In genomic region chr13:22039951-22040463, GRCm38 (mm10) we compare ENCODE assay signal across 8 mouse cellular contexts. TPM values are rescaled to one million over a fixed set of nuclear protein-coding genes. Genes with fewer than 3 reads are reported as not detected.
DNase-seq lines count a peak whose midpoint lies in the region; ATAC-seq lines count a peak whose summit lies in the region.

No protein-coding gene starts in this region.

- no peak for DNase-seq in kidney, postnatal 4 days
- DNase-seq in ZHBTc4 (ENCODE audit: low read depth, low spot score) = peak; percentile 54
- DNase-seq in urinary bladder, postnatal 14 days (ENCODE audit: low spot score) = no peak
- no peak for DNase-seq in adrenal gland, postnatal 10 days
- DNase-seq in layer of hippocampus, postnatal 25 days (ENCODE audit: extremely low spot score in 1 of 2, low spot score in 1 of 2) = no peak

- no peak for ATAC-seq in kidney, embryonic 14.5 days (ENCODE audit: low FRiP score, low TSS enrichment)
- no peak for ATAC-seq in hindbrain, embryonic 15.5 days (ENCODE audit: low FRiP score, low read depth)
- ATAC-seq in midbrain, embryonic 13.5 days = no peak

- H3K9ac ChIP-seq in kidney, embryonic 14.5 days (ENCODE audit: low read depth, low read length) = peak overlapping the region; percentile 69
- peak overlapping the region; percentile 37; the same call in 1 of the 2 replicates for H3K9ac ChIP-seq in hindbrain, embryonic 15.5 days
- peak overlapping the region; percentile 69; the same call in 1 of the 2 replicates for H3K9ac ChIP-seq in midbrain, embryonic 13.5 days (replicated peaks)

- 6% methylated on average over 2 of the region's 2 CpGs for WGBS in kidney, embryonic 14.5 days
- whole genome bisulfite sequencing in hindbrain, embryonic 15.5 days = 11% methylated on average over 2 of the region's 2 CpGs
- WGBS in midbrain, embryonic 13.5 days = 5% methylated on average over 2 of the region's 2 CpGs

- H3K4me3 ChIP-seq in kidney, embryonic 14.5 days (ENCODE audit: low read length) = peak overlapping the region; percentile 43
- peak overlapping the region; percentile 39 for H3K4me3 ChIP-seq in hindbrain, embryonic 15.5 days
- H3K4me3 ChIP-seq in midbrain, embryonic 13.5 days (replicated peaks) = peak overlapping the region; percentile 47

- H3K4me2 ChIP-seq in kidney, embryonic 14.5 days (replicated peaks; ENCODE audit: low read depth, low read length) = peak overlapping the region; percentile 72
- peak overlapping the region; percentile 82 for H3K4me2 ChIP-seq in hindbrain, embryonic 15.5 days
- H3K4me2 ChIP-seq in midbrain, embryonic 13.5 days (replicated peaks) = peak overlapping the region; percentile 84

- H3K27me3 ChIP-seq in kidney, embryonic 14.5 days (ENCODE audit: control insufficient read depth, insufficient read depth, low read length) = no peaks in the 10 kb centered on the region
- no peaks in the 10 kb centered on the region for H3K27me3 ChIP-seq in hindbrain, embryonic 15.5 days
- H3K27me3 ChIP-seq in midbrain, embryonic 13.5 days = no peaks in the 10 kb centered on the region

- H3K4me1 ChIP-seq in kidney, embryonic 14.5 days (ENCODE audit: control insufficient read depth, insufficient read depth, low read length) = peaks cover 17% of the 10 kb centered on the region
- H3K4me1 ChIP-seq in hindbrain, embryonic 15.5 days (replicated peaks) = peaks cover 43% of the 10 kb centered on the region
- H3K4me1 ChIP-seq in midbrain, embryonic 13.5 days (replicated peaks) = peaks cover 36% of the 10 kb centered on the region

- no peaks in the 10 kb centered on the region for H3K36me3 ChIP-seq in kidney, embryonic 14.5 days (ENCODE audit: control insufficient read depth, insufficient read depth, low read length)
- H3K36me3 ChIP-seq in hindbrain, embryonic 15.5 days = no peaks in the 10 kb centered on the region
- no peaks in the 10 kb centered on the region for H3K36me3 ChIP-seq in midbrain, embryonic 13.5 days

- H3K27ac ChIP-seq in kidney, embryonic 14.5 days (ENCODE audit: low read depth, low read length) = peak overlapping the region; percentile 98
- H3K27ac ChIP-seq in hindbrain, embryonic 15.5 days (replicated peaks) = peak overlapping the region; percentile 80
- H3K27ac ChIP-seq in midbrain, embryonic 13.5 days = peak overlapping the region; percentile 90

- H3K9me3 ChIP-seq in kidney, embryonic 14.5 days (ENCODE audit: control insufficient read depth, low read length) = no peaks in the 10 kb centered on the region
- H3K9me3 ChIP-seq in hindbrain, embryonic 15.5 days = no peaks in the 10 kb centered on the region
- no peaks in the 10 kb centered on the region for H3K9me3 ChIP-seq in midbrain, embryonic 13.5 days

RNA-seq across cellular contexts. Expression of gene Hist1h4i, which starts 1.2 kb away (rescaled TPM):
- 33.2 and 38.0 TPM in 2 replicates for polyA plus RNA-seq in kidney, embryonic 14.5 days (2014; fragmentation: Nextera tagmentation; extraction: Ambion mirVana)
- 8.4 and 10.7 TPM in 2 replicates for polyA plus RNA-seq in hindbrain, embryonic 15.5 days (2015; fragmentation: Nextera tagmentation; extraction: Ambion mirVana)
- polyA plus RNA-seq in midbrain, embryonic 13.5 days (2015; fragmentation: Nextera tagmentation; extraction: Ambion mirVana) = 18.1 and 20.1 TPM in 2 replicates
- total RNA-seq in adrenal gland, postnatal 10 days (2021) = 100 to 1,000 TPM; 136 to 154 TPM
- total RNA-seq in layer of hippocampus, postnatal 25 days (2021) = 10 to 100 TPM; 64.2 to 71.4 TPM

RNA-seq across cellular contexts. Expression of gene Hist1h2ag, which starts 2.7 kb away (rescaled TPM):
- 81.2 and 125 TPM in 2 replicates for polyA plus RNA-seq in kidney, embryonic 14.5 days (2014; fragmentation: Nextera tagmentation; extraction: Ambion mirVana)
- 6.5 and 10.3 TPM in 2 replicates for polyA plus RNA-seq in hindbrain, embryonic 15.5 days (2015; fragmentation: Nextera tagmentation; extraction: Ambion mirVana)
- 17.7 and 21.2 TPM in 2 replicates for polyA plus RNA-seq in midbrain, embryonic 13.5 days (2015; fragmentation: Nextera tagmentation; extraction: Ambion mirVana)
- 100 to 1,000 TPM; 237 to 260 TPM for total RNA-seq in adrenal gland, postnatal 10 days (2021)
- 10 to 100 TPM in 1 of 2 experiments, 1 to 10 TPM in 1; 7.1 to 18.2 TPM for total RNA-seq in layer of hippocampus, postnatal 25 days (2021)

RNA-seq across cellular contexts. Expression of gene Hist1h2bj, which starts 3.0 kb away (rescaled TPM):
- 18.7 and 33.9 TPM in 2 replicates for polyA plus RNA-seq in kidney, embryonic 14.5 days (2014; fragmentation: Nextera tagmentation; extraction: Ambion mirVana)
- 2.3 and 2.9 TPM in 2 replicates for polyA plus RNA-seq in hindbrain, embryonic 15.5 days (2015; fragmentation: Nextera tagmentation; extraction: Ambion mirVana)
- 7.6 and 8.3 TPM in 2 replicates for polyA plus RNA-seq in midbrain, embryonic 13.5 days (2015; fragmentation: Nextera tagmentation; extraction: Ambion mirVana)
- total RNA-seq in adrenal gland, postnatal 10 days (2021) = 100 to 1,000 TPM; 170 to 209 TPM
- total RNA-seq in layer of hippocampus, postnatal 25 days (2021) = 10 to 100 TPM; 15.1 to 18.5 TPM

RNA-seq across cellular contexts. Expression of gene Hist1h2bk, which starts 4.3 kb away (rescaled TPM):
- 14.1 and 26.0 TPM in 2 replicates for polyA plus RNA-seq in kidney, embryonic 14.5 days (2014; fragmentation: Nextera tagmentation; extraction: Ambion mirVana)
- polyA plus RNA-seq in hindbrain, embryonic 15.5 days (2015; fragmentation: Nextera tagmentation; extraction: Ambion mirVana) = 1.2 and 1.5 TPM in 2 replicates
- polyA plus RNA-seq in midbrain, embryonic 13.5 days (2015; fragmentation: Nextera tagmentation; extraction: Ambion mirVana) = 4.0 and 5.5 TPM in 2 replicates
- total RNA-seq in adrenal gland, postnatal 10 days (2021) = 100 to 1,000 TPM; 299 to 338 TPM
- 10 to 100 TPM; 15.7 to 30.9 TPM for total RNA-seq in layer of hippocampus, postnatal 25 days (2021)

RNA-seq across cellular contexts. Expression of gene Hist1h2ah, which starts 4.6 kb away (rescaled TPM):
- polyA plus RNA-seq in kidney, embryonic 14.5 days (2014; fragmentation: Nextera tagmentation; extraction: Ambion mirVana) = 8.6 and 14.9 TPM in 2 replicates
- polyA plus RNA-seq in hindbrain, embryonic 15.5 days (2015; fragmentation: Nextera tagmentation; extraction: Ambion mirVana) = 1.7 and 2.2 TPM in 2 replicates
- 6.2 TPM in 1 of 2 replicates, not detected in the other for polyA plus RNA-seq in midbrain, embryonic 13.5 days (2015; fragmentation: Nextera tagmentation; extraction: Ambion mirVana)
- total RNA-seq in adrenal gland, postnatal 10 days (2021) = 100 to 1,000 TPM; 239 to 319 TPM
- 10 to 100 TPM; 22.3 to 38.6 TPM for total RNA-seq in layer of hippocampus, postnatal 25 days (2021)
